Mouse (Mus musculus): ENCODE data around the gene Cd83. TPM values are rescaled to one million over a fixed set of nuclear protein-coding genes. Genes with fewer than 3 reads are reported as not detected.

Cd83 gene
- total and polyA plus RNA-seq, 3 experiments: 0.05 TPM; not detected in 2

- no peak for DNase-seq (ENCODE audit: low spot score)
- ATAC-seq (ENCODE audit: extremely low read depth, insufficient number of reproducible peaks, low FRiP score, poor library complexity, severe bottlenecking): no peak
- no peaks in the 10 kb centered on the region; the same call in 1 of the 2 replicates for H3K27me3 ChIP-seq (ENCODE audit: insufficient read depth, low read length)
- no peak overlapping the region for H3K4me3 ChIP-seq (ENCODE audit: low read depth, low read length)
- TF ChIP-seq POLR2AphosphoS5 (IDR thresholded peaks at IDR 0.05; ENCODE audit: insufficient replicate concordance, low read depth, low read length) (no peak), CTCF (IDR thresholded peaks at IDR 0.05; ENCODE audit: low read depth, low read length) (no peak), GATA2 (IDR thresholded peaks at IDR 0.05; ENCODE audit: borderline replicate concordance, low read depth, low read length) (no peak), GATA1 (IDR thresholded peaks at IDR 0.05; ENCODE audit: borderline replicate concordance, low read length) (no peak), TAL1 (conservative IDR thresholded peaks at IDR 0.05; ENCODE audit: low read depth, low read length) (no peak)
- H3K36me3 ChIP-seq (replicated peaks): no peaks in the 10 kb centered on the region
- H3K9me3 ChIP-seq (replicated peaks): no peaks in the 10 kb centered on the region
- no peaks in the 10 kb centered on the region for H3K4me1 ChIP-seq (ENCODE audit: insufficient read depth, low read depth, low read length)
Measured at GRCm38 (mm10) chr13:43801961-43802360, 17.4 kb downstream of the Cd83 start.

DNA sequence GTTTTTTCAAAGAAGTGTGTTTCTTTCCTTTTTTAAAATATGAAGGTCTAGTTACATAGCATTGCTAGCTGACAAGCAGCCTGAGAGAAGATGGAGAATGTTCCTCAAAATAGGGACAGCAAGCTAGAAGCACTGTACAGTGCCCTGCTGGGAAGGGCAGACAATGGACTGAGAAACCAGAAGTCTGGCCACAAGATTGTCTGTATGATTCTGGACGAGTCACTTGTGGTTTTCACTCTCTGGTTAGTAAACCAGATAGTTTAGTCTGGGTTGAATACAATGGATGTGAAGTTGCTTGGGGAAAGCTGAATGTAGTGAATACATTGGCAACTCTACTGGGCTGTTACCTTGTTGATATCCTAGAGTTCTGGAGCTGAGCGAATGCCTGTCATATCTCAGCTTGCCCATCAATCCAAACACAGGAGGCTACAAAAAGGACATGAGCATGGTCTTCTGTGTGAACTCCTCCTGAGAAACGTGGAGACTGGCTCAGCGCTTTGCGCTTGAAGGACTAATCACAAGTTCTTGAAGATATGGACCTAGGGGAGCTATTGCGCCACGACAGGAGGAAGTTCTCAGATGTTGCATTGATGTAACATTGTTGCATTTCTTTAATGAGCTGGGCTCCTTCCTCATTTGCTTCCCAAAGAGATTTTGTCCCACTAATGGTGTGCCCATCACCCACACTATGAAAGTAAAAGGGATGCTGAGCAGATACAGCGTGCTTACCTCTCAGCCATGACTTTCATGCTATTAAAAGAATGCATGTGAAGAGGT lies 18.0 kb downstream of the Cd83 start:
- no peak for ATAC-seq (ENCODE audit: extremely low read depth, insufficient number of reproducible peaks, low FRiP score, poor library complexity, severe bottlenecking)
- DNase-seq (ENCODE audit: low spot score): no peak
- H3K9me3 ChIP-seq (replicated peaks): no peaks in the 10 kb centered on the region

GRCm38 (mm10) chr13:43804648-43805047 lies 20.1 kb downstream of the Cd83 start:
- no peak for DNase-seq (ENCODE audit: low spot score)
- Histone ChIP-seq H3K36me3 (replicated peaks) (no peaks in the 10 kb centered on the region), H3K4me3 (ENCODE audit: low read depth, low read length) (no peak overlapping the region), H3K27me3 (ENCODE audit: insufficient read depth, low read length) (no peaks in the 10 kb centered on the region), H3K4me1 (ENCODE audit: insufficient read depth, low read depth, low read length) (no peaks in the 10 kb centered on the region), H3K9me3 (replicated peaks) (no peaks in the 10 kb centered on the region)
- ATAC-seq (ENCODE audit: extremely low read depth, insufficient number of reproducible peaks, low FRiP score, poor library complexity, severe bottlenecking): no peak
- no peak for TF ChIP-seq GATA2 (IDR thresholded peaks at IDR 0.05; ENCODE audit: borderline replicate concordance, low read depth, low read length)
- TF ChIP-seq CTCF (IDR thresholded peaks at IDR 0.05; ENCODE audit: low read depth, low read length): no peak
- TF ChIP-seq GATA1 (IDR thresholded peaks at IDR 0.05; ENCODE audit: borderline replicate concordance, low read length): no peak
- no peak for TF ChIP-seq POLR2AphosphoS5 (IDR thresholded peaks at IDR 0.05; ENCODE audit: insufficient replicate concordance, low read depth, low read length)
- TF ChIP-seq TAL1 (conservative IDR thresholded peaks at IDR 0.05; ENCODE audit: low read depth, low read length): no peak

More for the DNA sequence above, 18.0 kb downstream of the Cd83 start:
- TF ChIP-seq POLR2AphosphoS5 (IDR thresholded peaks at IDR 0.05; ENCODE audit: insufficient replicate concordance, low read depth, low read length) (no peak), CTCF (IDR thresholded peaks at IDR 0.05; ENCODE audit: low read depth, low read length) (no peak), TAL1 (conservative IDR thresholded peaks at IDR 0.05; ENCODE audit: low read depth, low read length) (no peak), GATA2 (IDR thresholded peaks at IDR 0.05; ENCODE audit: borderline replicate concordance, low read depth, low read length) (no peak), GATA1 (IDR thresholded peaks at IDR 0.05; ENCODE audit: borderline replicate concordance, low read length) (no peak)
- Histone ChIP-seq H3K36me3 (replicated peaks) (no peaks in the 10 kb centered on the region), H3K27me3 (ENCODE audit: insufficient read depth, low read length) (no peaks in the 10 kb centered on the region; the same call in 1 of the 2 replicates), H3K4me1 (ENCODE audit: insufficient read depth, low read depth, low read length) (no peaks in the 10 kb centered on the region), H3K4me3 (ENCODE audit: low read depth, low read length) (no peak overlapping the region)

DNA sequence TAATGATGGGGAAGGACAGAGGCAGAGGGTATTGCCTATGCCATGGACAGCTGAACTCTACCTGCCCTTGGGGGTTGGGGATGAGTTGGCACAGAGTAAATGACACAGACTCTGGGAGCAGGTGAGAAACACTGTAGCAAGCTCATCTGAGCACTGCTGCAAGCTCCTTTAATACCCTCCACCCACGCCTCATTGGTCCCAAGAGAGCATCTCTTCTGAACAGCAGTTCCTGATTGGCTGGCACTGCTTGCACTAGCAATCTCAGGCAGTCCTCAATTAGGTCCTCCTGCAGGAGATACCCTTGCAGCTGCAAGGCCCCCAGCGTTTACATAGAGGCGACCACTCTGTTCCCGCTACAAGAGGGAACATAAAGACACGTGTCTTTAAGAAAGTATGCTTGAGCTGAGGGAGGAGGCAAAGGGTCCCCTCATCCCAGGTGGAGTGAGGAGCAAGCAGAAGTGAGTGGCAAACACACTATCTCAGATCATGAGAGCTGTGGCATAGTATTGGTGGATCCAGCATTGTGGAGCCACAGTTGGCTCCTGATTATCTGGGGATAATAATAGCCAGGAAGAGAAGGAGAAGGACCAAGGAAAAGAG lies 20.7 kb downstream of the Cd83 start:
- H3K4me3 ChIP-seq (ENCODE audit: low read depth, low read length): no peak overlapping the region
- DNase-seq (ENCODE audit: low spot score): no peak
- no peaks in the 10 kb centered on the region for H3K27me3 ChIP-seq (ENCODE audit: insufficient read depth, low read length)
- H3K4me1 ChIP-seq (ENCODE audit: insufficient read depth, low read depth, low read length): no peaks in the 10 kb centered on the region
- no peaks in the 10 kb centered on the region for H3K36me3 ChIP-seq (replicated peaks)
- H3K9me3 ChIP-seq (replicated peaks): no peaks in the 10 kb centered on the region
- TF ChIP-seq CTCF (IDR thresholded peaks at IDR 0.05; ENCODE audit: low read depth, low read length): no peak
- no peak for TF ChIP-seq GATA2 (IDR thresholded peaks at IDR 0.05; ENCODE audit: borderline replicate concordance, low read depth, low read length)
- TF ChIP-seq GATA1 (IDR thresholded peaks at IDR 0.05; ENCODE audit: borderline replicate concordance, low read length): no peak
- TF ChIP-seq TAL1 (conservative IDR thresholded peaks at IDR 0.05; ENCODE audit: low read depth, low read length): no peak
- TF ChIP-seq POLR2AphosphoS5 (IDR thresholded peaks at IDR 0.05; ENCODE audit: insufficient replicate concordance, low read depth, low read length): no peak
- ATAC-seq (ENCODE audit: extremely low read depth, insufficient number of reproducible peaks, low FRiP score, poor library complexity, severe bottlenecking): no peak

DNA sequence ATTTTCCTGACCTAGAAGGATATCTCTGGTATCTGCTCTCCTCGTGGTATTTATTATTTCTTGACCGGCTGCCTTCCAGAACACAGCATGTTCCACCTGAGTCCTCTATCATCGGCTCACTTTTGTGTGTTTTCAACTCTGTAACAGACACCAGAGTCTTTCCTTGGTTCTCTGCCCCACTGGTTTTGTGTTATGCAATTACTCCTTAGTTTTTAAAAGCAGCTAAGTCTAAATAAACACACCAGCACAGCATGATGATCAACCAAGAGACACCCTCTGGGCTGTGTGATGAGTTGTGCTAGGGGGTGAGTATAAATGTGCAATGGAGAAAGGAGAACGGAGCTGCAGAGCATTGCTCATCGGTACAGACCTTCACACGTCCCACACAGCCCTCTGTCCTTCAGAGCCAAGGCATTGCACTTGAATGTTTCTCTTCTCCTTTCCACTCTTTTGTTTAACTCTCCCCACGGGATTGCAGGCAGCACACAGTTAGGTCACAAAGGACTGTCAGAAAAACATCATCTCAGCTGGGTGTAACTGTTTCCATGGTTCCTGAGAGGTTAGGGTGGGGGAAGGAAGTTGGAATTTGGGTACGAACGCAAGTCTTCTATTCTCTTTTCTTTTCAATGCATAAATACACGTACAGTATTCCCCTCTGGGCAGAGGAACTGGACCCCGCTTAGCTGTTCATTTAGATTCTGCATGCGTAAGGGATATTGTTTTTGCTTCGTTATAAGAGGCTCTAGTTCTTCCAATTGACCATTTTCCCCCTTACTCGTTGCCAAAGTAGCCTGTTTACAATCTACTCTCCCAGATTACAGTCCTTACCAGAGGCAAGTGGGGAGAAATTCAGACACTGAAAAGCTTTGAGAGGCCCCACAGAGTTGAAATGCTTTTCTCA lies 22.0 kb downstream of the Cd83 start:
- no peaks in the 10 kb centered on the region for H3K36me3 ChIP-seq (replicated peaks)
- DNase-seq (ENCODE audit: low spot score) (no peak), ATAC-seq (ENCODE audit: extremely low read depth, insufficient number of reproducible peaks, low FRiP score, poor library complexity, severe bottlenecking) (no peak)
- H3K27me3 ChIP-seq (ENCODE audit: insufficient read depth, low read length): no peaks in the 10 kb centered on the region
- no peaks in the 10 kb centered on the region for H3K9me3 ChIP-seq (replicated peaks)
- no peak overlapping the region for H3K4me3 ChIP-seq (ENCODE audit: low read depth, low read length)
- H3K4me1 ChIP-seq (ENCODE audit: insufficient read depth, low read depth, low read length): no peaks in the 10 kb centered on the region
- no peak for TF ChIP-seq GATA1 (IDR thresholded peaks at IDR 0.05; ENCODE audit: borderline replicate concordance, low read length)
- no peak for TF ChIP-seq CTCF (IDR thresholded peaks at IDR 0.05; ENCODE audit: low read depth, low read length)
- no peak for TF ChIP-seq POLR2AphosphoS5 (IDR thresholded peaks at IDR 0.05; ENCODE audit: insufficient replicate concordance, low read depth, low read length)
- no peak for TF ChIP-seq GATA2 (IDR thresholded peaks at IDR 0.05; ENCODE audit: borderline replicate concordance, low read depth, low read length)
- no peak for TF ChIP-seq TAL1 (conservative IDR thresholded peaks at IDR 0.05; ENCODE audit: low read depth, low read length)
